In genomic region chr17:29603283-29603682, GRCm38 (mm10) we compare ENCODE assay signal across 9 mouse cellular contexts. TPM values are rescaled to one million over a fixed set of nuclear protein-coding genes. Genes with fewer than 3 reads are reported as not detected.
DNase-seq lines count a peak whose midpoint lies in the region; ATAC-seq and TF ChIP-seq lines count a peak whose summit lies in the region.
"Had no signal": no experiment of that assay in that cellular context is flagged by ENCODE, and none has a peak within 500 bp of the region (broad histone marks: within the 10 kb centered on the region; RNA-seq: fewer than 3 reads in every experiment).

No protein-coding gene starts in this region.

- H3K4me1 ChIP-seq in kidney, postnatal 0 days (replicated peaks; ENCODE audit: insufficient read depth, low read length) = no peaks in the 10 kb centered on the region
- H3K4me1 ChIP-seq in liver, embryonic 13.5 days (replicated peaks) = peaks cover 7% of the 10 kb centered on the region

- TF ChIP-seq CTCF in kidney, postnatal 0 days (IDR thresholded peaks at IDR 0.05; ENCODE audit: low read depth) = peak; percentile 96

- no peak overlapping the region for H3K4me3 ChIP-seq in kidney, postnatal 0 days (replicated peaks; ENCODE audit: low read depth, low read length)
- no peak overlapping the region for H3K4me3 ChIP-seq in liver, embryonic 13.5 days (replicated peaks)

- 21% methylated on average over 6 of the region's 6 CpGs for WGBS in kidney, postnatal 0 days
- 21% methylated on average over 6 of the region's 6 CpGs for WGBS in liver, embryonic 13.5 days (ENCODE audit: insufficient replicate concordance)

- no peak overlapping the region for H3K4me2 ChIP-seq in kidney, postnatal 0 days (ENCODE audit: low read length)
- no peak overlapping the region for H3K4me2 ChIP-seq in liver, embryonic 13.5 days

- H3K27ac ChIP-seq in kidney, postnatal 0 days = no peak overlapping the region
- no peak overlapping the region for H3K27ac ChIP-seq in liver, embryonic 13.5 days

- no peak overlapping the region for H3K9ac ChIP-seq in kidney, postnatal 0 days (ENCODE audit: low read depth, low read length)
- H3K9ac ChIP-seq in liver, embryonic 13.5 days = no peak overlapping the region

- peak; percentile 69 to 74 for DNase-seq in B cell, adult 2 months
- DNase-seq in R1 (ENCODE audit: low read depth, low spot score) = peak; percentile 76
- DNase-seq in cerebellum, postnatal 14 days = peak; percentile 94 to 95
- DNase-seq in frontal cortex, postnatal 36 days (ENCODE audit: low spot score in 2 of 2) = peak; percentile 80 to 84
- peak; percentile 87 for DNase-seq in kidney, postnatal 0 days (ENCODE audit: low spot score)
- peak; percentile 45 for DNase-seq in liver, embryonic 13.5 days
- peak; percentile 78 for DNase-seq in ovary, postnatal 14 days (ENCODE audit: low spot score)
- peak; percentile 57 to 67 for DNase-seq in thymus, postnatal 36 days

- peaks cover 20% of the 10 kb centered on the region for H3K36me3 ChIP-seq in kidney, postnatal 0 days (ENCODE audit: insufficient read depth, low read length)
- H3K36me3 ChIP-seq in liver, embryonic 13.5 days = peaks cover 25% of the 10 kb centered on the region

- no peaks in the 10 kb centered on the region for H3K27me3 ChIP-seq in kidney, postnatal 0 days (ENCODE audit: insufficient read depth, low read length)
- H3K27me3 ChIP-seq in liver, embryonic 13.5 days = no peaks in the 10 kb centered on the region

- no peak for ATAC-seq in kidney, postnatal 0 days (replicated peaks; ENCODE audit: low FRiP score, low read depth)
- ATAC-seq in liver, embryonic 13.5 days (ENCODE audit: low read depth) = no peak

- H3K9me3 ChIP-seq in kidney, postnatal 0 days (replicated peaks; ENCODE audit: low read length) = no peaks in the 10 kb centered on the region
- H3K9me3 ChIP-seq in liver, embryonic 13.5 days (replicated peaks) = no peaks in the 10 kb centered on the region

RNA-seq across cellular contexts. Expression of gene Rnf8, which starts 11.3 kb away (rescaled TPM):
- polyA plus RNA-seq in kidney, postnatal 0 days (2015; fragmentation: Nextera tagmentation; extraction: Ambion mirVana) = 50.3 and 56.1 TPM in 2 replicates
- polyA plus RNA-seq in liver, embryonic 13.5 days (2015; fragmentation: Nextera tagmentation; extraction: Ambion mirVana) = 43.6 and 46.0 TPM in 2 replicates

RNA-seq across cellular contexts. Expression of gene Gm28043, which starts 11.4 kb away (rescaled TPM):
- 1.2 and 2.1 TPM in 2 replicates for polyA plus RNA-seq in kidney, postnatal 0 days (2015; fragmentation: Nextera tagmentation; extraction: Ambion mirVana)
- 0.98 and 1.3 TPM in 2 replicates for polyA plus RNA-seq in liver, embryonic 13.5 days (2015; fragmentation: Nextera tagmentation; extraction: Ambion mirVana)

RNA-seq across cellular contexts. Expression of gene Tmem217, which starts 51.1 kb away (rescaled TPM):
- 0.20 and 0.51 TPM in 2 replicates for polyA plus RNA-seq in kidney, postnatal 0 days (2015; fragmentation: Nextera tagmentation; extraction: Ambion mirVana)
- polyA plus RNA-seq in liver, embryonic 13.5 days (2015; fragmentation: Nextera tagmentation; extraction: Ambion mirVana) = 0.23 TPM in 2 replicates

RNA-seq across cellular contexts. Expression of gene Tbc1d22b, which starts 53.7 kb away (rescaled TPM):
- 11.9 and 12.0 TPM in 2 replicates for polyA plus RNA-seq in kidney, postnatal 0 days (2015; fragmentation: Nextera tagmentation; extraction: Ambion mirVana)
- polyA plus RNA-seq in liver, embryonic 13.5 days (2015; fragmentation: Nextera tagmentation; extraction: Ambion mirVana) = 3.2 and 4.9 TPM in 2 replicates

RNA-seq across cellular contexts. Expression of gene Gm17657, which starts 53.8 kb away (rescaled TPM):
- not detected in 2 replicates for polyA plus RNA-seq in kidney, postnatal 0 days (2015; fragmentation: Nextera tagmentation; extraction: Ambion mirVana)
- not detected in 2 replicates for polyA plus RNA-seq in liver, embryonic 13.5 days (2015; fragmentation: Nextera tagmentation; extraction: Ambion mirVana)
- polyA plus RNA-seq: gonadal fat pad, adult 2 months had no signal
